Mouse (Mus musculus) heart, embryonic 12.5 days (tissue): ENCODE results near the gene Foxm1. TPM values are rescaled to one million over a fixed set of nuclear protein-coding genes. Genes with fewer than 3 reads are reported as not detected.

ENCODE experiments used
- ATAC-seq: fragments of 200-750 bp; cut with Nextera tagmentation; 2 replicates; pipeline ENCODE4 v1.8.0; 2017; ENCODE audit warnings: moderate TSS enrichment, moderate library complexity; ENCODE audit not compliant: insufficient number of reproducible peaks, low FRiP score
- H3K27ac ChIP-seq: fragments of 300-500 bp; sonication (generic); 2 replicates; pipeline ENCODE4 v1.5.1; 2016; ENCODE audit warnings: mild to moderate bottlenecking, moderate library complexity; ENCODE audit not compliant: poor library complexity, severe bottlenecking
- H3K27me3 ChIP-seq: fragments of 300-500 bp; sonication (generic); replicated peaks from 2 replicates; pipeline ENCODE4 v1.6.1; 2016; ENCODE audit warnings: mild to moderate bottlenecking, moderate library complexity
- H3K36me3 ChIP-seq: fragments of 300-500 bp; sonication (generic); 2 replicates; pipeline ENCODE4 v1.6.1; 2016; ENCODE audit warnings: mild to moderate bottlenecking, moderate library complexity
- H3K4me1 ChIP-seq: fragments of 300-500 bp; sonication (generic); replicated peaks from 2 replicates; pipeline ENCODE4 v1.6.1; 2016; ENCODE audit warnings: mild to moderate bottlenecking
- H3K4me2 ChIP-seq: fragments of 300-500 bp; sonication (generic); 2 replicates; pipeline ENCODE4 v1.6.1; 2016; ENCODE audit warnings: mild to moderate bottlenecking, moderate library complexity
- H3K4me3 ChIP-seq: fragments of 300-500 bp; sonication (generic); 2 replicates; pipeline ENCODE4 v1.5.1; 2016; ENCODE audit warnings: mild to moderate bottlenecking
- H3K9ac ChIP-seq: fragments of 300-500 bp; sonication (generic); 2 replicates; pipeline ENCODE4 v1.6.1; 2016; ENCODE audit warnings: mild to moderate bottlenecking, moderate library complexity
- H3K9me3 ChIP-seq: fragments of 300-500 bp; sonication (generic); replicated peaks from 2 replicates; pipeline ENCODE4 v1.6.1; 2016; ENCODE audit warnings: mild to moderate bottlenecking, moderate library complexity
- WGBS: fragments of 180-500 bp; shearing (Covaris S2); methylation state at CpG from one replicate; pipeline ENCODE4 v1.1.7; 2016; 5-methylcytosine and 5-hydroxymethylcytosine counted together
- polyA plus RNA-seq: library from polyadenylated mRNA; unstranded; fragments of >200 nt; fragmentation: Nextera tagmentation; extraction: Ambion mirVana; gene quantifications from 2 replicates; pipeline ENCODE4 v1.2.1, GENCODE M21; 2016

The Foxm1 gene
- polyA plus RNA-seq, 1 experiment from 2014 or later: 33.4 TPM

GRCm38 (mm10) chr6:128399421-128400185 is 36.8 kb downstream of the Foxm1 start:
- H3K4me2 ChIP-seq: peak overlapping the region; percentile 53
- peak overlapping the region; percentile 4; the same call in 1 of the 2 replicates for H3K4me3 ChIP-seq
- no peak overlapping the region for H3K27ac ChIP-seq
- H3K36me3 ChIP-seq: no peaks in the 10 kb centered on the region
- H3K9ac ChIP-seq: peak overlapping the region; percentile 31
- ATAC-seq: peak; percentile 67
- H3K27me3 ChIP-seq: no peaks in the 10 kb centered on the region
- 37% methylated on average over 21 of the region's 21 CpGs for WGBS
- H3K4me1 ChIP-seq: peaks cover 10% of the 10 kb centered on the region
- H3K9me3 ChIP-seq: no peaks in the 10 kb centered on the region

- H3K9ac ChIP-seq: no peak overlapping the region
Measured at GRCm38 (mm10) chr6:128404708-128405107, 41.9 kb downstream of the Foxm1 start.

DNA sequence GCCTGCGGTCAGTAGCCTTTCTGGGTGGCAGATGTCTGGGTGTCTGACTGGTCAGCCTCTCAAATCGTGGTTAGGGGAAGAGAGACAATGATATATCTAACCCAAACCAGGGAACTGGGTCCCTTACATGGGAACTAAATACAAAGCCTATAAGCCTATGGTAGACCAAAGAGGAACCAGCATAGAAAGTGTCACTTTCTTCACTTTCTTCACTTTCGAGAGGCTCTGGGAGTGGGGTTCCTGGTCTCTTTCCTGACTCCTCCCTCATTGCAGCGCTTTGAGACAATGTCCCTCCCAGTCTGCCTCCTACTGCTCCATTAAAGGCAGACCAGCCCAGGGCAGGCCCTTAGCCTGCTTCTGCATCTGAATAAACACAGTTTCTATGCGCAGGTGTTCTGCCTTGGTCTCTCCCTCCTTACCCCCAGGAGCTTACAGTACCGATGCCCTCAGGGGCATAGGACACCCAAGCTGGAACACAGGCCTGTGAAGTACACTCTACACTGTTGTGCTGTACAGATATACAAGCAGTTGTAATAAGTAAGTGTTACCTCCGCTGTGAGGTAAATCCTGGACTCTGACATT is 45.9 kb downstream of the Foxm1 start:
- no peak overlapping the region for H3K4me3 ChIP-seq
- H3K27me3 ChIP-seq: no peaks in the 10 kb centered on the region
- H3K9ac ChIP-seq: no peak overlapping the region
- 86% methylated on average over 7 of the region's 7 CpGs for WGBS
- no peaks in the 10 kb centered on the region for H3K9me3 ChIP-seq
- no peak overlapping the region for H3K4me2 ChIP-seq
- no peak overlapping the region for H3K27ac ChIP-seq
- H3K36me3 ChIP-seq: peaks cover 75% of the 10 kb centered on the region
- ATAC-seq: no peak
- H3K4me1 ChIP-seq: no peaks in the 10 kb centered on the region

More at GRCm38 (mm10) chr6:128404708-128405107, 41.9 kb downstream of the Foxm1 start:
- Histone ChIP-seq H3K36me3 (peaks cover 36% of the 10 kb centered on the region), H3K27ac (no peak overlapping the region), H3K9me3 (no peaks in the 10 kb centered on the region), H3K27me3 (no peaks in the 10 kb centered on the region), H3K4me1 (peaks cover 5% of the 10 kb centered on the region), H3K4me3 (no peak overlapping the region), H3K4me2 (no peak overlapping the region)
- WGBS: 61% methylated on average over 5 of the region's 5 CpGs
- ATAC-seq: no peak

DNA sequence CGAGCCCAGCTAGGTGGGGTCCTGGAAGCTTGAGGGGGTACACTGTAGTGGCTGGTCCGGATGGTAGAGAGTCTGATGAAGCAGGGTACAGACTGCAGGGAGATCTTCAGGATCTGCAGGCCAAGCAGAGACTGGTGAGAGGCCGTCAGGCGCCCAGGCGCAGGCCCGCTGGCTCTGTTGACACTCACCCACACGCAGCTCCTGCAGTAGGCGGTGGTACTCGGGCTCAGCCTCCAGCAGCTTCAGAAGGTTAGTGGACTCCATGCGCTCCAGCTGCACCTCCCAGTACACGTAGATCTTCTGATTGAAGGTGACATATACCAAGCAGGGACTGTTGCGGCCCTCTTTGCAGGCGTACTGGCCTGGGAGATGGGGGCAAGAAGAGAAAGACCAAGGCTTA is 47.5 kb downstream of the Foxm1 start:
- Histone ChIP-seq H3K36me3 (peaks cover 84% of the 10 kb centered on the region), H3K9me3 (no peaks in the 10 kb centered on the region), H3K27ac (no peak overlapping the region), H3K4me1 (no peaks in the 10 kb centered on the region), H3K27me3 (no peaks in the 10 kb centered on the region), H3K4me3 (no peak overlapping the region), H3K9ac (no peak overlapping the region), H3K4me2 (no peak overlapping the region)
- no peak for ATAC-seq
- WGBS: 91% methylated on average over 13 of the region's 13 CpGs

GRCm38 (mm10) chr6:128411115-128411514 is 48.3 kb downstream of the Foxm1 start:
- 17% methylated on average over 3 of the region's 3 CpGs for WGBS
- H3K27me3 ChIP-seq: no peaks in the 10 kb centered on the region
- H3K4me3 ChIP-seq: no peak overlapping the region
- no peak overlapping the region for H3K9ac ChIP-seq
- H3K4me1 ChIP-seq: no peaks in the 10 kb centered on the region
- H3K27ac ChIP-seq: no peak overlapping the region
- peaks cover 88% of the 10 kb centered on the region for H3K36me3 ChIP-seq
- no peak overlapping the region for H3K4me2 ChIP-seq
- H3K9me3 ChIP-seq: no peaks in the 10 kb centered on the region
- no peak for ATAC-seq

DNA sequence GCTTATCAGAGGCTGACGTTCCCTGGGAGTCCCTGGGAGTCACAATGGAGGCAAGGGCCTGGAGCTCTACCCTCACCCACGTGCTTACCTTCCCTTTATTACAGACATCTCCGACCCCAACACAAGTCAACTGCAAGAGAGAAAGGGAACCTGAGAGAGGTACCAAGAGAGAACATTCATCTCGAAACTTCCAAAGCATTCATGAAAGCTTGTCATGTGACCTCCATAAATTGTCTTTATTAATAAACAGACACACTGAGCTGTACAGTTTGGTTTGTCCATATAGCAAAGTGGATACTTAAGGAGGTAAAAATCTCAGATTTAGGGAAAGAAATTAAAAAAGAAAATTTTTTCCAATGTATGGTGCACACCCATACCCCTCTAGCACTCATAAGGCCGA is 53.4 kb downstream of the Foxm1 start:
- Histone ChIP-seq H3K4me1 (peaks cover 5% of the 10 kb centered on the region), H3K9ac (no peak overlapping the region), H3K4me2 (no peak overlapping the region), H3K4me3 (no peak overlapping the region), H3K36me3 (peaks cover 52% of the 10 kb centered on the region), H3K9me3 (no peaks in the 10 kb centered on the region), H3K27ac (no peak overlapping the region), H3K27me3 (no peaks in the 10 kb centered on the region)
- 79% methylated on average over 5 of the region's 5 CpGs for WGBS
- ATAC-seq: no peak

- H3K27ac ChIP-seq: no peak overlapping the region
- H3K27me3 ChIP-seq: no peaks in the 10 kb centered on the region
- no peak for ATAC-seq
- no peaks in the 10 kb centered on the region for H3K9me3 ChIP-seq
- 76% methylated on average over 1 of the region's 1 CpGs for WGBS
- H3K36me3 ChIP-seq: peaks cover 33% of the 10 kb centered on the region
- peaks cover 11% of the 10 kb centered on the region for H3K4me1 ChIP-seq
- no peak overlapping the region for H3K4me2 ChIP-seq
- H3K9ac ChIP-seq: no peak overlapping the region
- no peak overlapping the region for H3K4me3 ChIP-seq
Measured at GRCm38 (mm10) chr6:128418076-128418475, 55.3 kb downstream of the Foxm1 start.

- ATAC-seq: no peak
- Histone ChIP-seq H3K27me3 (no peaks in the 10 kb centered on the region), H3K9me3 (no peaks in the 10 kb centered on the region), H3K4me2 (no peak overlapping the region), H3K27ac (peak overlapping the region; percentile 18; the same call in 1 of the 2 replicates), H3K9ac (no peak overlapping the region; the same call in 1 of the 2 replicates), H3K36me3 (peaks cover 13% of the 10 kb centered on the region), H3K4me3 (no peak overlapping the region), H3K4me1 (peaks cover 16% of the 10 kb centered on the region)
- 54% methylated on average over 2 of the region's 2 CpGs for WGBS
Measured at GRCm38 (mm10) chr6:128421036-128421435, 58.3 kb downstream of the Foxm1 start.

- peaks cover 16% of the 10 kb centered on the region for H3K4me1 ChIP-seq
- H3K9me3 ChIP-seq: no peaks in the 10 kb centered on the region
- no peak for ATAC-seq
- WGBS: 77% methylated on average over 3 of the region's 3 CpGs
- no peak overlapping the region for H3K4me2 ChIP-seq
- H3K27me3 ChIP-seq: no peaks in the 10 kb centered on the region
- no peak overlapping the region for H3K27ac ChIP-seq
- no peak overlapping the region; the same call in 1 of the 2 replicates for H3K9ac ChIP-seq
- H3K36me3 ChIP-seq: peaks cover 12% of the 10 kb centered on the region
- no peak overlapping the region for H3K4me3 ChIP-seq
Measured at GRCm38 (mm10) chr6:128421480-128421879, 58.7 kb downstream of the Foxm1 start.

DNA sequence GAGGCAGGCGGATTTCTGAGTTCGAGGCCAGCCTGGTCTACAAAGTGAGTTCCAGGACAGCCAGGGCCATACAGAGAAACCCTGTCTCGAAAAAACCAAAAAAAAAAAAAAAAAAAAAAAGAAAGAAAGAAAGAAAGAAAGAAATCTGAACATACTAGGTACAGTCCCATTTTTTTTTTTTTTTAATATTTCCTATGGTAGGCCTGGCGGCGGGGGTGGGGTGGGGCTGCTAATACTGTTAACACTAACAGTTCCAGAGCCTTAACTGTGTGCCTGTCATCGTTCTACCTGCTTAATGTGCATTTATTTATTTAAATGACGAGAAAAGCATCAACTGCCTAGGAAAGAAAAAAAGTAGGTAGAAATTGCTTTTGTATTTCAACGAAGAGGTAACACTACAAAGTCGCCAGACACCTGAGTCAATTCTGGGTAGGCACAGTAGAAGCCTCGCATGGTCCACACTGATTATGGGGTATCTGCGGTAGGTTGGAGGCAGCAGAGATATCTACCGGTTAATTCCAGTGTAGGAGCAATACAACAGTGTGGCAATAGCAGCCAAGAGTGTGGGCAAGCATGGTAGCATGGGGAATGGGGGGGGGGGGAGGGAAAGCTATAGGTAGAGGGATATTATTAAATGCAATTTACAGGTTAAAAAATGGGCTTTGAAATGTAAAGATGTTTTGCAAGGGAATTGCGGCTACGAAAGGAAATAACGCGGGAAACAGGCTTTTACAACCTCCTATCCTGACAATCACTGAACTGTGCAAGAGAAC is 60.9 kb downstream of the Foxm1 start:
- Histone ChIP-seq H3K9ac (peak overlapping the region; percentile 71), H3K4me3 (peak overlapping the region; percentile 69), H3K36me3 (peaks cover 20% of the 10 kb centered on the region), H3K27ac (peak overlapping the region; percentile 92), H3K4me2 (peak overlapping the region; percentile 82), H3K27me3 (no peaks in the 10 kb centered on the region), H3K4me1 (peaks cover 16% of the 10 kb centered on the region), H3K9me3 (no peaks in the 10 kb centered on the region)
- no peak for ATAC-seq
- WGBS: 43% methylated on average over 16 of the region's 16 CpGs
